Mouse (Mus musculus) midbrain, embryonic 12.5 days (tissue): ENCODE measurements at regions not wholly inside any gene's neighbourhood (a gene's known extent, or its start where the extent isn't known, plus 50 kb on each side); places are given as distances from the start of the nearest gene placed in this dataset.

Source experiments
- ATAC-seq: fragments of 200-750 bp; cut with Nextera tagmentation; 2 replicates; pipeline ENCODE4 v1.8.0; 2017; ENCODE audit warnings: low read depth, moderate TSS enrichment, moderate library complexity; ENCODE audit not compliant: low FRiP score
- H3K27ac ChIP-seq: fragments of 300-500 bp; sonication (generic); replicated peaks from 2 replicates; pipeline ENCODE4 v1.5.1; 2016; ENCODE audit warnings: mild to moderate bottlenecking
- H3K27me3 ChIP-seq: fragments of 300-500 bp; sonication (generic); 2 replicates; pipeline ENCODE4 v1.6.1; 2016; ENCODE audit warnings: mild to moderate bottlenecking
- H3K36me3 ChIP-seq: fragments of 300-500 bp; sonication (generic); 2 replicates; pipeline ENCODE4 v1.6.1; 2016
- H3K4me1 ChIP-seq: fragments of 300-500 bp; sonication (generic); 2 replicates; pipeline ENCODE4 v1.6.1; 2016
- H3K4me2 ChIP-seq: fragments of 300-500 bp; sonication (generic); replicated peaks from 2 replicates; pipeline ENCODE4 v1.6.1; 2016; ENCODE audit warnings: mild to moderate bottlenecking, moderate library complexity
- H3K4me3 ChIP-seq: fragments of 300-500 bp; sonication (generic); 2 replicates; pipeline ENCODE4 v1.5.1; 2016; ENCODE audit warnings: mild to moderate bottlenecking
- H3K9ac ChIP-seq: fragments of 300-500 bp; sonication (generic); replicated peaks from 2 replicates; pipeline ENCODE4 v1.6.1; 2016; ENCODE audit warnings: mild to moderate bottlenecking, moderate library complexity
- H3K9me3 ChIP-seq: fragments of 300-500 bp; sonication (generic); 2 replicates; pipeline ENCODE4 v1.6.1; 2016; ENCODE audit warnings: mild to moderate bottlenecking
- WGBS: fragments of 180-500 bp; shearing (Covaris S2); methylation state at CpG from one replicate; pipeline ENCODE4 v1.1.7; 2016; 5-methylcytosine and 5-hydroxymethylcytosine counted together

DNA sequence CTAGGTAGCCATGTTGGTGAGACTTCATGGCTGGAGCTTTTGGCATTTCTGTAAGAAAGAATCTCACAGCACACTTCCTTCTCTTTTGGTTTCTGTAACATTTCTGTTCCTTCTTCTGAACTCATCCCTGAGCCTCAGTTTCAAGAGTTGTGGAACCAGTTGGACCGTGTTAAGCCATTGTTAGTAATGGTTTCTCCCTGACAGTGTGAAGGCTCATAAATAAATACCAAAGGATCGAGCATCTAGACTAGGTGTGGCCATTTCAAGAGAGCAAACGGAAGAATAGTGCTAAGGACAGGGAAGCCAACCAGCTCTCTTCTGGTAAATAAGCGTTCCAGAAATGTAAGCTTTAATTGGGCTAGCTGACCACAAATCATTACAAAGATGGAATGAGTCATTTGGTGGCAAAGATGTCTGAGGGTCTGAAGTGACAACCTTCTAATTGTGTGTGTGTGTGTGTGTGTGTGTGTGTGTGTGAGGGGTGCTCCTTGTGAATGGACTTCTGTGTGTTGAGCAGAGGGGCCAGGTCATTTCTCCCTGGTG is 71.7 kb upstream of the Cdkn2b start:
- 94% methylated on average over 4 of the region's 4 CpGs for WGBS
- H3K9me3 ChIP-seq: no peaks in the 10 kb centered on the region
- H3K27ac ChIP-seq: no peak overlapping the region
- H3K36me3 ChIP-seq: no peaks in the 10 kb centered on the region
- no peaks in the 10 kb centered on the region for H3K4me1 ChIP-seq
- no peak overlapping the region for H3K4me2 ChIP-seq
- H3K4me3 ChIP-seq: no peak overlapping the region
- ATAC-seq: no peak
- H3K9ac ChIP-seq: no peak overlapping the region
- H3K27me3 ChIP-seq: no peaks in the 10 kb centered on the region

DNA sequence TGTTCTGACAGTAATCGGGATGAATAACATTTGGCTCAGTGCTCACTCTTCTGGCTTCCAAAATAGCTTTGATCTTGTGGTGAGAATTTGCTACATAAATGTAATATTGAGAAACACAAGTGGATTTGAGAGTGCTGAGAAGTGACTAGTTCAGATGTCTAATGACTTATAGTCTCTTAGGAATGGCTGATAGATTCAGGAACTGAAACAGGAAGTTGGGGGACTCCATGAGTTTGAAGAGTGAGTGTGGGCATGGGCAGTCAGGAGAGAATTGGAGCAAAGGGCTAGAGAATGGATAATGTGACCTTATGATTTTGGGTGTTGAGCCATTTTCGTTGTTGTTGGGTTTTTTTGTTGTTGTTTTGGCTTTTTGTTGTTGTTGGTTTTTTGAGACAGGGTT is 70.9 kb upstream of the Cdkn2b start:
- ATAC-seq: no peak
- WGBS: 83% methylated on average over 2 of the region's 2 CpGs
- H3K4me1 ChIP-seq: no peaks in the 10 kb centered on the region

DNA sequence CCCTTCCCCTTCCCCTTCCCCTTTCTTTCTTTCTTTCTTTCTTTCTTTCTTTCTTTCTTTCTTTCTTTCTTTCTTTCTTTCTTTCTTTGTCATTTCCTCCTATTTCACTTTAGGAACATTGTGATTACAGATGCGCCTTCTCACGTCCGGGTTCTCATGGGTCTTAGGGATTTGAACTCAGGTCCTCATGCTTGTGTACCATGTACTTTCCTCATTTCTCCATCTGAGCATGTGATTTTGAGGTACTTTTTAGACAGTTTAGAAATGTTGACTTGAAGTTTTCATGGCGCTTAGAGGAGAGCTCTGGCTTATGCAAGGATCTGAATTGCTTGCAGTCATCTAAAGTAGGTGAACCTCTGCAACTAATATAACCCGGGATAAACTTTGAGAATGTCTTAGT is 70.2 kb upstream of the Cdkn2b start:
- Histone ChIP-seq H3K36me3 (no peaks in the 10 kb centered on the region), H3K27ac (no peak overlapping the region), H3K4me2 (no peak overlapping the region), H3K27me3 (no peaks in the 10 kb centered on the region), H3K9ac (no peak overlapping the region), H3K4me1 (no peaks in the 10 kb centered on the region), H3K4me3 (no peak overlapping the region), H3K9me3 (no peaks in the 10 kb centered on the region)
- WGBS: 93% methylated on average over 5 of the region's 5 CpGs
- no peak for ATAC-seq

More for the DNA sequence above, 70.9 kb upstream of the Cdkn2b start:
- H3K27me3 ChIP-seq: no peaks in the 10 kb centered on the region
- H3K4me3 ChIP-seq: no peak overlapping the region
- no peaks in the 10 kb centered on the region for H3K36me3 ChIP-seq
- H3K9ac ChIP-seq: no peak overlapping the region
- H3K27ac ChIP-seq: no peak overlapping the region
- H3K9me3 ChIP-seq: no peaks in the 10 kb centered on the region
- H3K4me2 ChIP-seq: no peak overlapping the region

DNA sequence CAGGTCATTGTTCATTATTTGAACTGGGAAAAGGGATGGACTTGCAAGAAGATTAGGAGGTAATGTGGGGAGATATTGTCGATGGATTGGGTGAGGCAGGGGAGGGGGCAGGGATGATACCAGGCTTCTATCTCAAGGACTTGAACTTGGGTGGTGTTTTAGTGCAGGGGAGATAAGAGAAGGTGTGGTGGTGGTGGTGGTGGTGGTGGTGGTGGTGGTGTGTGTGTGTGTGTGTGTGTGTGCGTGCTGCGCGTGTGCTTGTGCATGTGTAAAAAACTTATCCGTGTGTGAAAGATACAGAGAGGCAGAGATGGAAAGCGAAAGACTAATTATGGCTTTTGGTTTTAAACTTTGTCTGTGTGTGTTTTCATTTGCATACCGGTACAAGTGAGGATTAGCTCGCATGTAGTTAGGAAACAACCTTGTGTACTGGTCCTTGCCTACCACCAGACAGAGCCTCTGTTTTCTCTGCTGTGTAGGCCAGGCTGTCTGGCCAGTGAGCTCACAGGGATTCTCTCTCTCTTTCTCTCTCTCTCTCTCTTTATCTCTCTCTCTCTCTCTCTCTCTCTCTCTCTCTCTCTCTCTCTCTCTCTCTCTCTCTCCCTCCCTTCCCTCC is 69.6 kb upstream of the Cdkn2b start:
- Histone ChIP-seq H3K4me1 (no peaks in the 10 kb centered on the region), H3K4me3 (no peak overlapping the region), H3K9ac (no peak overlapping the region), H3K27ac (no peak overlapping the region), H3K4me2 (no peak overlapping the region), H3K36me3 (no peaks in the 10 kb centered on the region), H3K9me3 (no peaks in the 10 kb centered on the region), H3K27me3 (no peaks in the 10 kb centered on the region)
- 92% methylated on average over 8 of the region's 8 CpGs for WGBS
- ATAC-seq: no peak

DNA sequence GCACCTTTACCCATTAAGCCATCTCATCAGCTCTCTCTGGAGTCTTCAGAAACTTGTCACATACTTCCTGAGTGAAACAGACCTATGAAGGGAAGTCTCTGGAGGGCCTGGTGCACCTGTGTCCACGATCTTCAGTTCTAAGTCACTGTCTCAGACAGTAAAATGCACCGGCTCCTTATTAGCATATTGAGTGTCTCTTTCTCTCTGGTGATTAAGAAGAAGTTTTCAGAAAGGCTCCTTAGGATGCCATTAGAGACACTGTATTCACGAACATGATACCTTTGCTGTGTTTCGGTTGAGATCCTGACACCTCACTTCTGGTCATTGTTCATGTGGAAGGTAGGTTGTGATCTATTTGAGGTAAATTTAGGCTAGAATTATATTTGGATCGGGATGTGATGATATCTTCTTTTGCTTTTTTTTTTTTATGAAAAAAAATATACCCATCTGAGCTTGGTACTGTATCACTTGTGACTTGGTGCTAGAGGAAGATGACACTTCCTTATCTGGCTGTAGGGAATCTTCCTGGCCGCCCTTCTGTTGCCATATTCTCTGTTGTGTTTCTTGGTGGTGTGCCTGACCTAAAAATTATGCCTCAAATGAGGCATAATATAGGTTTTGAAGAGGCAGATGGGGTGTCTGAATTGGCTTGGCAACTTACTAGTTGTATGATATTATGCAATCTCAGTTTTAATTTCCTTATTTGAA is 68.9 kb upstream of the Cdkn2b start:
- 86% methylated on average over 6 of the region's 6 CpGs for WGBS
- ATAC-seq: no peak
- H3K4me3 ChIP-seq: no peak overlapping the region
- H3K36me3 ChIP-seq: no peaks in the 10 kb centered on the region
- no peaks in the 10 kb centered on the region for H3K9me3 ChIP-seq
- H3K27ac ChIP-seq: no peak overlapping the region
- no peak overlapping the region for H3K4me2 ChIP-seq
- H3K27me3 ChIP-seq: no peaks in the 10 kb centered on the region
- no peaks in the 10 kb centered on the region for H3K4me1 ChIP-seq
- H3K9ac ChIP-seq: no peak overlapping the region

DNA sequence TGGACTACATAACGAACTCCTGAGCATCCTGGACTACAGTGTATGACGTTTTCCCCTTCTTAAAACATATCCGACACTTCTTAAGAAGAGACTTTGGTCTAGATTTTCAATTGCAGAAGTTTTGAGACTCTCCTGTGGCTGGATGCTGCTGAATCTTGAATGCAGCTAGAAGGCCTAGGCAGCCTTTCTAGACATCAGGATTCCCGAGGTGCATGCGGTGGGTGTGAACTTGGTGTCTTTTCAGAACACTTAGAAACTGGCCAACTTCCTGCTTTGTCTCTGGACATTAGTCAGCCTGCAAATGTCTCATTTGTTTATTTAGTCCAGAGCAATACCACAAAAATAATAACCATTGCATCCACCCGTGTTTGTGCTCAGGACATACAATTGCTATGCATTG is 61.8 kb upstream of the Cdkn2b start:
- no peak overlapping the region for H3K27ac ChIP-seq
- no peaks in the 10 kb centered on the region for H3K4me1 ChIP-seq
- no peak overlapping the region for H3K4me3 ChIP-seq
- no peak overlapping the region for H3K4me2 ChIP-seq
- H3K9ac ChIP-seq: no peak overlapping the region
- 84% methylated on average over 6 of the region's 6 CpGs for WGBS
- no peaks in the 10 kb centered on the region for H3K36me3 ChIP-seq
- ATAC-seq: no peak
- H3K9me3 ChIP-seq: no peaks in the 10 kb centered on the region
- H3K27me3 ChIP-seq: no peaks in the 10 kb centered on the region

DNA sequence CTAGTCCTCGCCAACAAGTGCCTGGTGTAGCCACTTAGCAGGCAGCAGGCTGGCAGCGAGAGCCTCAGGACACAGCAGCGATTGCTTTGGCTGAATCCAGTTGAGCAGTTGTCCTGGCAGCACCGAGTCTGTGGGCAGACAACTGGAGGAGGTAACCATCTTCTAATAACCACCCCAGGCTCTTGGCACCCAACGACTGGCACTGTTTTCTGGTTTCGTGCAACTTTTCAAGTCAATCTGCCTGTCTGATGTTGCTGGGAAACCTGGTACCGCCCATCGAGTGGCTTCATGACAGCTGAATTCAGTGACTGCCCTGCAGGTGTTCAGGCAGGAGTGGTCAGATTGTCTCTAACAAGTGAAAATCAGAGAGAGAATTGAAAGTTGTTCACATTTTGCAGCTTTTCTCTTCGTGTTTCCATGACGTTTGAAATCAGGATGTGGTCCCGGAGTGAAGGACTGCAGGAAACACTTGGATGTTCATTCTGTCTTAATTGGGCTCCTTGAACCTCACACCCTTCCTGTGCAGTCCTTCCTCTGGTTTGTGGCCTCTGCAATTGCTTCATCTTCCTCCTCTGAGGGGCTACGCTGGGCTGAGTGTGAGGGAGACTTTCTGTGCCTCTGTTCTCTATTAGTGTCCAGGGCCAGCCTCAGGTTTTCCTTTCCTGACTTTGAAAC is 58.1 kb upstream of the Cdkn2b start:
- 82% methylated on average over 12 of the region's 12 CpGs for WGBS
- no peaks in the 10 kb centered on the region for H3K36me3 ChIP-seq
- no peaks in the 10 kb centered on the region for H3K27me3 ChIP-seq
- no peak overlapping the region for H3K4me2 ChIP-seq
- no peak overlapping the region for H3K9ac ChIP-seq
- ATAC-seq: no peak
- H3K9me3 ChIP-seq: no peaks in the 10 kb centered on the region
- no peak overlapping the region for H3K27ac ChIP-seq
- no peaks in the 10 kb centered on the region for H3K4me1 ChIP-seq
- no peak overlapping the region for H3K4me3 ChIP-seq

DNA sequence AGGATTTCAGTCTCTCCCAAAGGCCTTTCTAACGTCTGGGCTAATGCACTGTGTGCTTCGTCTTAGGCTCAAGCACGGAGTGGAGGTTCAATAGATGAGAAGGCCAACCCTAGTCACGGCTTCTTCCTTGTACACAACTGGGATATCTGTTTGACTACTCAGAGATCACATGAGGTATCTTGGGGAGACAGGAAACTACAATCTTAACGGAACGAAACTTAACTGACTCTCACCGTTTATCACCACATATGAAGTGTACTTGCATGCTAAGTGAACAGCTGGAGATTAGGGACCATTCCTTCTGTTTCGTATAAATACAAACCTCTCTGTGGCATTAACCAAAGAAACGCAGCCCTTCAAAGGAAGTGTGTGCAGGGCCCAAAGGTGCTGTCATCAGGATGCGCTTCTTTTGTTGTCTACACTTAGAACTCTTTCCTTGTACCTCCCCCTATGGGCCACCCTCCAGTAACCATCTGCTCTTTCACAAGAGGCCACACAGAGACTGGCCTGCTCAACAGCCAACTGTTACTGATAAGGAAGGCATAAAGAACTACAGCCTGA is 55.8 kb upstream of the Cdkn2b start:
- Histone ChIP-seq H3K9me3 (no peaks in the 10 kb centered on the region), H3K36me3 (no peaks in the 10 kb centered on the region), H3K4me2 (no peak overlapping the region), H3K9ac (no peak overlapping the region), H3K27ac (no peak overlapping the region), H3K27me3 (no peaks in the 10 kb centered on the region), H3K4me3 (no peak overlapping the region), H3K4me1 (no peaks in the 10 kb centered on the region)
- ATAC-seq: peak; percentile 41; the same call in 1 of the 2 replicates
- 52% methylated on average over 10 of the region's 10 CpGs for WGBS

DNA sequence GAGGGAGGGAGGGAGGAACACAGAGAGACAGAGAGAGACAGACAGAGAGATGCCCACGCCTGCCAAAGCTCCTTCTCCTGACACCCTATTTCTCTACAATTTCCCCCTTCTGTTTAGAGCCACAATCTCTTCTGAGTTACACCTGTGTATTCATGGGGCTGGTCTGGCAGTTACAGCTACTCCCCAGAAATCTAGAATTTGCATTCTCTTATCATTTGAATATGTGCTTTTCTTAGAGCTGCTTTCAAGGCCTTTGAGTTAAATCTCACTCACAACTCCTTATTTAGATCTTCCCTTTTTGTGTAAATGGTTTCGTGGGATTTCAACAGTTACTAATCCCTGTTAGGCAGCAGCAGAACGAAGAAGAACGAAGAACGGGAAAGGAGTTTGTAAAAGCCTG is 55.0 kb upstream of the Cdkn2b start:
- Histone ChIP-seq H3K36me3 (no peaks in the 10 kb centered on the region), H3K4me3 (no peak overlapping the region), H3K9me3 (no peaks in the 10 kb centered on the region), H3K27me3 (no peaks in the 10 kb centered on the region), H3K4me1 (no peaks in the 10 kb centered on the region), H3K27ac (no peak overlapping the region), H3K4me2 (no peak overlapping the region), H3K9ac (no peak overlapping the region)
- 24% methylated on average over 5 of the region's 5 CpGs for WGBS
- ATAC-seq: no peak

DNA sequence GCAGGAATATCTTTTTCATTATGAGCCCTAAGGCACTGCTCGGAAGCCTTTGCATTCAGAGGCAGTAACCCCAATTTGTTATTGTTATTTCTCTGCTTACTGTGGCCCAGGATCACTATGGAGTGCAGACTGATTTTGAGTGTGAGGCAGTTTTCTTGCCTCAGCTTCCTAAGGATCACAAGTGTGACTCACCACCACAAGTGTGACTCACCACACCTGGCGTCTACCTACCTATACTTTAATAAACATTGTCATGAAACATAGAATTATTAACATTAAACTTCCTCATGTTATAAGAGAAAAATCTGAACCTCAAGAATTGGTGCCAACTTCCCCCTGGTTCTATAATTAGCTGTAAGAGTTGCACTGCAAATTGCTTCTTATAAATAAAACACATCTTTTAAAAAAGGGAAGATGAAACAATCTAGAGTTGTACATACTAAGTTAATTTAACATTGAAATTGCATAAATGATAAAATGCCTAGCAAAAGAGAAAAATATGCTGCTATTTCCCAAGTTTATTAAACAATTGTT is 52.4 kb upstream of the Cdkn2b start:
- Histone ChIP-seq H3K27me3 (no peaks in the 10 kb centered on the region), H3K4me1 (no peaks in the 10 kb centered on the region), H3K27ac (no peak overlapping the region), H3K9ac (no peak overlapping the region), H3K4me2 (no peak overlapping the region), H3K9me3 (no peaks in the 10 kb centered on the region), H3K4me3 (no peak overlapping the region), H3K36me3 (no peaks in the 10 kb centered on the region)
- no peak for ATAC-seq
- WGBS: 84% methylated on average over 2 of the region's 2 CpGs

DNA sequence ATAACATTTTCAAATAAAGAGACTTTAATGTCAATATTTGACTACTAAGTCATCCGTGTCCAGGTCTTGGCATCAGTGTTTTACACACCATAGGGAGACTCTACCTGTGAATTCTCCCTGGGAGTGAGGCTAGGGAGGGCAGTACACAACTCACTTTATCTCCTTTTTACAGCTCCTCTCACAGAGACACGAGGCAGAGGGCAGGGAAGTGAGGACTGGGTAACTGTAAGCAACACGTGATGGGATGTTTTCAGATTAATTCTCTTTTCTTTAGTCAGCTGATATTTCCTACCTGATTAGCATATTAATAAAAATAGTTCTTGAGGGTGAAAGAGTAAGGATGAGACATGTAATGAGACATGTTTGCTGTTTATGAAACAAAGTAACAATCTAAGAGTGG is 51.8 kb upstream of the Cdkn2b start:
- no peak overlapping the region for H3K4me3 ChIP-seq
- ATAC-seq: no peak
- no peak overlapping the region for H3K4me2 ChIP-seq
- H3K27ac ChIP-seq: no peak overlapping the region
- H3K4me1 ChIP-seq: no peaks in the 10 kb centered on the region
- WGBS: 62% methylated on average over 3 of the region's 3 CpGs
- H3K9ac ChIP-seq: no peak overlapping the region
- no peaks in the 10 kb centered on the region for H3K27me3 ChIP-seq
- H3K9me3 ChIP-seq: no peaks in the 10 kb centered on the region
- H3K36me3 ChIP-seq: no peaks in the 10 kb centered on the region

DNA sequence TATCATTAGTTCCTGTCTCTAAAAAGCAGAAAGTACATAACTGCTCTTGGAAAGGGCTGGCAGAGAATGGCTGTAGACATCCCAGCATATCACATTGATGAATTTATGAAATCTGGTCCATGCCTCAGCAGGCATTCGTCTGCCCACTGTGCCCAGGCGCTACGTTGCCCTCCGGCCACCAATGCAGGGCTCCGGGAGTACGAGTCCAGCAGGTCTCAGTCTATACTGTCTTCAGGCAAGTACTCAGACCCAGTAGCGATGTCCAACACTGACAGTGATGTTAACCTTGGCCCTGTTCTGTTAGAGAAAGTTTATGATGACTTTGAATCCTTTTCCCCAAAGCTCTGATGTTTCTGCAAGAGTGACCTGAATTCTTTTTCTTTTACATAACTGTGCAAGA is 50.5 kb upstream of the Cdkn2b start:
- H3K4me2 ChIP-seq: no peak overlapping the region
- WGBS: 90% methylated on average over 7 of the region's 7 CpGs
- no peaks in the 10 kb centered on the region for H3K9me3 ChIP-seq
- H3K27ac ChIP-seq: no peak overlapping the region
- no peaks in the 10 kb centered on the region; the same call in 1 of the 2 replicates for H3K27me3 ChIP-seq
- no peak overlapping the region for H3K9ac ChIP-seq
- no peak for ATAC-seq
- H3K4me3 ChIP-seq: no peak overlapping the region
- H3K36me3 ChIP-seq: no peaks in the 10 kb centered on the region
- no peaks in the 10 kb centered on the region for H3K4me1 ChIP-seq
